Mouse (Mus musculus): ENCODE data around the gene Tmem121. TPM values are rescaled to one million over a fixed set of nuclear protein-coding genes. Genes with fewer than 3 reads are reported as not detected.

Tmem121 gene
- polyA plus RNA-seq, 1 experiment from 2014 or later, result 0.39 TPM

GRCm38 (mm10) chr12:113141531-113141973, 44.2 kb upstream of the Tmem121 start:
- Histone ChIP-seq H3K9ac (ENCODE audit: low read depth, low read length) (peak overlapping the region; percentile 68; the same call in 1 of the 2 replicates), H3K9me3 (replicated peaks; ENCODE audit: control insufficient read depth, low read length) (no peaks in the 10 kb centered on the region), H3K27me3 (ENCODE audit: control insufficient read depth, insufficient read depth, low read depth, low read length) (peaks cover 41% of the 10 kb centered on the region), H3K27ac (ENCODE audit: low read length) (peak overlapping the region; percentile 70), H3K4me2 (ENCODE audit: low read depth, low read length) (peak overlapping the region; percentile 96), H3K36me3 (ENCODE audit: control insufficient read depth, insufficient read depth) (no peaks in the 10 kb centered on the region), H3K4me3 (ENCODE audit: low read depth, low read length) (peak overlapping the region; percentile 73), H3K4me1 (ENCODE audit: control insufficient read depth, low read depth, low read length) (peaks cover 36% of the 10 kb centered on the region)
- ATAC-seq (ENCODE audit: low read depth), result no peak
- 35% methylated on average over 8 of the region's 8 CpGs for WGBS (ENCODE audit: insufficient replicate concordance)

- ATAC-seq (ENCODE audit: low read depth), result peak; percentile 1; the same call in 1 of the 2 replicates
- 20% methylated on average over 15 of the region's 15 CpGs for WGBS (ENCODE audit: insufficient replicate concordance)
These were observed 43.4 kb upstream of the Tmem121 start for GRCm38 (mm10) chr12:113142021-113142975.

DNA sequence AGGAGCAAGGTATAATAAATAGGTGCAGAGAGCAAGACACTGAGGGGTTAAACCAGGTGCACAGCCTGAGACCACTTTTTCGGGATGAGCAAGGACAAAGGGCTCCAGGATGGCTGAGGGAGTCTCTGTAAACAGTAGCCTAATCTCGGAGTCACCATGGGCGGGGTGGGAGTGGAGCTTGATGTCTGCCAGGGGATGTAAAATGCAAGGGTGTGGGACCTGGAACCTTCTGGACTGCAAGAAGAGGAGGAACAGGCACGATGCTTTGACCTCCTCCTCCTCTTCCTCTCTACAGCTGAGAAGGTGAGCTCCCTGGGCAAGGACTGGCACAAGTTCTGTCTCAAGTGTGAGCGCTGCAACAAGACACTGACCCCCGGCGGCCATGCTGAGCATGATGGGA, 42.6 kb upstream of the Tmem121 start:
- no peak for ATAC-seq (ENCODE audit: low read depth)
- Histone ChIP-seq H3K4me1 (ENCODE audit: control insufficient read depth, low read depth, low read length) (peaks cover 48% of the 10 kb centered on the region), H3K9me3 (replicated peaks; ENCODE audit: control insufficient read depth, low read length) (no peaks in the 10 kb centered on the region), H3K27ac (ENCODE audit: low read length) (no peak overlapping the region), H3K4me2 (ENCODE audit: low read depth, low read length) (no peak overlapping the region; the same call in 1 of the 2 replicates), H3K27me3 (ENCODE audit: control insufficient read depth, insufficient read depth, low read depth, low read length) (peaks cover 50% of the 10 kb centered on the region), H3K36me3 (ENCODE audit: control insufficient read depth, insufficient read depth) (no peaks in the 10 kb centered on the region), H3K9ac (ENCODE audit: low read depth, low read length) (no peak overlapping the region), H3K4me3 (ENCODE audit: low read depth, low read length) (0 out of 2 replicates have a peak overlapping the region, but pooled peaks have one; percentile 1)
- 38% methylated on average over 7 of the region's 7 CpGs for WGBS (ENCODE audit: insufficient replicate concordance)

More at GRCm38 (mm10) chr12:113142021-113142975, 43.4 kb upstream of the Tmem121 start:
- H3K36me3 ChIP-seq (ENCODE audit: control insufficient read depth, insufficient read depth), result no peaks in the 10 kb centered on the region
- H3K9me3 ChIP-seq (replicated peaks; ENCODE audit: control insufficient read depth, low read length), result no peaks in the 10 kb centered on the region
- peak overlapping the region; percentile 70 for H3K27ac ChIP-seq (ENCODE audit: low read length)
- peak overlapping the region; percentile 17 for H3K4me2 ChIP-seq (ENCODE audit: low read depth, low read length)
- H3K27me3 ChIP-seq (ENCODE audit: control insufficient read depth, insufficient read depth, low read depth, low read length), result peaks cover 48% of the 10 kb centered on the region
- peak overlapping the region; percentile 30; the same call in 1 of the 2 replicates for H3K9ac ChIP-seq (ENCODE audit: low read depth, low read length)
- H3K4me1 ChIP-seq (ENCODE audit: control insufficient read depth, low read depth, low read length), result peaks cover 42% of the 10 kb centered on the region
- H3K4me3 ChIP-seq (ENCODE audit: low read depth, low read length), result peak overlapping the region; percentile 73

DNA sequence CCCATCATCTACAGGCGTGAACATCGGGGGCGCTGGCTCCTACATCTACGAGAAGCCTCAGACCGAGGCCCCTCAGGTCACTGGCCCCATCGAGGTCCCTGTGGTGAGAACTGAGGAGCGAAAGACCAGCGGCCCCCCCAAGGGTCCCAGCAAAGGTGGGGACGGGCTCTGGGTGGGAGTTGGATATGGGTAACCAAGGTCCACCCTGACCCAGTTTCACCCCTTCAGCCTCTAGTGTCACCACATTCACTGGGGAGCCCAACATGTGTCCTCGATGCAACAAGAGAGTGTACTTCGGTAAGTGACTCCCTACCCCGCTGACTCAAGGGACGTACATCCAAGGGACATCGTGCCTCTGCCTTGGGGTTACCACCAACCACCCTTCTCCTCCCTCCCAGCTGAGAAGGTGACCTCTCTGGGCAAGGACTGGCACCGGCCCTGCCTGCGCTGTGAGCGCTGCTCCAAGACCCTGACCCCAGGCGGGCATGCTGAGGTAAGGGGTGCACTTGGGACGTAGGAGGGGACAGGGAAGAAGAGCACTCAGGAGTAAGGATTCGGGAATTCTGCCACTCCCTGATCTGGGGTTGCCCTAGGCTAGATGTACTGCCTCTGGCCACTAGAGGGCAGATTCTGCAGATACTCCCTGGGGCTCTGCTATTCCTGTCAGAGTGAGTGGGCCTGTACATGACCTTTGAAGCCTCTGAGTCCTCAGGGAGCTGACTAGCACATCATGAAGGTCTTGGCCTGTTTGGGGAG, 41.6 kb upstream of the Tmem121 start:
- ATAC-seq (ENCODE audit: low read depth), result no peak
- no peak overlapping the region for H3K9ac ChIP-seq (ENCODE audit: low read depth, low read length)
- H3K4me3 ChIP-seq (ENCODE audit: low read depth, low read length), result no peak overlapping the region
- no peak overlapping the region for H3K4me2 ChIP-seq (ENCODE audit: low read depth, low read length)
- H3K27ac ChIP-seq (ENCODE audit: low read length), result no peak overlapping the region
- H3K9me3 ChIP-seq (replicated peaks; ENCODE audit: control insufficient read depth, low read length), result no peaks in the 10 kb centered on the region
- H3K4me1 ChIP-seq (ENCODE audit: control insufficient read depth, low read depth, low read length), result peaks cover 55% of the 10 kb centered on the region
- peaks cover 55% of the 10 kb centered on the region for H3K27me3 ChIP-seq (ENCODE audit: control insufficient read depth, insufficient read depth, low read depth, low read length)
- H3K36me3 ChIP-seq (ENCODE audit: control insufficient read depth, insufficient read depth), result no peaks in the 10 kb centered on the region
- WGBS (ENCODE audit: insufficient replicate concordance), result 61% methylated on average over 20 of the region's 20 CpGs

DNA sequence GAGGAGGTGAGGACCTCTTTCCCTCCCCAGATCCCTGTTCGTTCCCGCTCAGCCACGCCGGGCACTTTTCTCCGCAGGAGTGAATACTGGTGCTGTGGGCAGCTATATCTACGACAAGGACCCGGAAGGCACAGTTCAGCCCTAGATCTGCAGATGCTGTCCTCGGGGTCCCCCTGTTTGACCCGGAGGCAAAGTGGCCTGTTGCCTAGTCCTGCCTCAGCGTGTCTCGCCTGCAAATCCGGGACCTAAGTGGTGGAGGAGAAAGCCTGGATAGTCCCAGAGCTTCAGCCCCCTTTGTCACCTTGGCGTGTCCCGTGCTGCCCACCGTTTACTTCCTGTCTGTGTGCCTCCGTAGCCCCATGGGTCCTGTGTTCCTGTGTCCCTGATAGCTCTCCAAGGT, 40.8 kb upstream of the Tmem121 start:
- WGBS (ENCODE audit: insufficient replicate concordance), result 80% methylated on average over 16 of the region's 16 CpGs
- Histone ChIP-seq H3K4me2 (ENCODE audit: low read depth, low read length) (no peak overlapping the region), H3K27me3 (ENCODE audit: control insufficient read depth, insufficient read depth, low read depth, low read length) (peaks cover 52% of the 10 kb centered on the region), H3K27ac (ENCODE audit: low read length) (no peak overlapping the region), H3K4me3 (ENCODE audit: low read depth, low read length) (no peak overlapping the region), H3K4me1 (ENCODE audit: control insufficient read depth, low read depth, low read length) (peaks cover 49% of the 10 kb centered on the region), H3K36me3 (ENCODE audit: control insufficient read depth, insufficient read depth) (no peaks in the 10 kb centered on the region), H3K9me3 (replicated peaks; ENCODE audit: control insufficient read depth, low read length) (no peaks in the 10 kb centered on the region), H3K9ac (ENCODE audit: low read depth, low read length) (no peak overlapping the region)
- ATAC-seq (ENCODE audit: low read depth), result no peak

DNA sequence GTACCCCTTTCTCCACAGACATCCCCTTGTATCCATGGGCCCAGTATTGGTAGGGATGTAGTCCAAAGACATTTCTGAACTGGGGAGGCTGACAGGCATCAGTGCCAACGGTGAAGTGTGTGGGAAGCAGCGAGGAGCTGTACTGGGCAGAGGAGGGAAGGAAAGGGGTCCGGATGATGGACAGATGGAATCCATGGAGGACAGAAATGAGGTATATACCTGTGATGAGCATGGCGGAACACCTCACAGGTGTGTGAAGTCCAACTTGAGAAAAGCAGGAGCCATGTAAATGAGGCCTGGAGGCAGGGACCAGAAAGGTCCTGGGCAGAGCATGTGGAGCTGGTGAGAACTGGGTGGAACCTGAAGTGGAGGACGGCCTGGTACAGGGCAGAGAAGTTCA, 40.1 kb upstream of the Tmem121 start:
- H3K27me3 ChIP-seq (ENCODE audit: control insufficient read depth, insufficient read depth, low read depth, low read length), result peaks cover 52% of the 10 kb centered on the region
- 70% methylated on average over 5 of the region's 5 CpGs for WGBS (ENCODE audit: insufficient replicate concordance)

GRCm38 (mm10) chr12:113146112-113147057, 39.3 kb upstream of the Tmem121 start, which contains the start of gene Crip1:
Gene Crip1 (plus strand): TSS chr12:113146316.
- H3K36me3 ChIP-seq (ENCODE audit: control insufficient read depth, insufficient read depth), result no peaks in the 10 kb centered on the region
- WGBS (ENCODE audit: insufficient replicate concordance), result 13% methylated on average over 45 of the region's 45 CpGs
- H3K27me3 ChIP-seq (ENCODE audit: control insufficient read depth, insufficient read depth, low read depth, low read length), result peaks cover 52% of the 10 kb centered on the region
- no peak within 1 kb of the TSS; the same call in 1 of the 2 replicates for H3K4me3 ChIP-seq (ENCODE audit: low read depth, low read length)
- peaks cover 42% of the 10 kb centered on the region for H3K4me1 ChIP-seq (ENCODE audit: control insufficient read depth, low read depth, low read length)
- H3K9ac ChIP-seq (ENCODE audit: low read depth, low read length), result no peak within 1 kb of the TSS
- H3K4me2 ChIP-seq (ENCODE audit: low read depth, low read length), result peak within 1 kb of the TSS; percentile 15
- no peaks in the 10 kb centered on the region for H3K9me3 ChIP-seq (replicated peaks; ENCODE audit: control insufficient read depth, low read length)
- no peak within 1 kb of the TSS for H3K27ac ChIP-seq (ENCODE audit: low read length)
- peak; percentile 16 for ATAC-seq (ENCODE audit: low read depth)

More for the DNA sequence above, 40.1 kb upstream of the Tmem121 start:
- Histone ChIP-seq H3K4me3 (ENCODE audit: low read depth, low read length) (no peak overlapping the region), H3K9ac (ENCODE audit: low read depth, low read length) (no peak overlapping the region), H3K9me3 (replicated peaks; ENCODE audit: control insufficient read depth, low read length) (no peaks in the 10 kb centered on the region), H3K27ac (ENCODE audit: low read length) (no peak overlapping the region), H3K4me1 (ENCODE audit: control insufficient read depth, low read depth, low read length) (peaks cover 42% of the 10 kb centered on the region), H3K36me3 (ENCODE audit: control insufficient read depth, insufficient read depth) (no peaks in the 10 kb centered on the region), H3K4me2 (ENCODE audit: low read depth, low read length) (no peak overlapping the region)
- ATAC-seq (ENCODE audit: low read depth), result no peak

DNA sequence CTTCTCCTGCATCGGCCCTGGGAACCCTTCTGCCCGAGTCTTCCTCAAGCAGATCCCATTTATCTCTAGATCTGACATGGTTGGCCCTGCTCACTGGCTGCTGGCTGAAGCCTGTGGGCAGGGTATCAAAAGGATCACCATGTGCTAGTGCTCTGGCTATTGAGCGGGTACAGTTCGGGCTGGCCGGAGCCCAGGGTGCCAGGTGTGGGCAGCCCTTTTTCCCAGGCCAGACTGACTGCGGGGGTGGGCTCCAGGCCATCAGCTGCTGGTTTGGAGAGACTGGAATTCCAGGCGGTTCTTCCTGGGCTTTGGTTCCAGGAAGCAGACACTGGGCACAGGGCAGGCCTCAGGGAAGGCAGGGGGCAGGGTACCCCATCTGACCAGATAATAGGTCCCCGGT, 38.2 kb upstream of the Tmem121 start:
- WGBS (ENCODE audit: insufficient replicate concordance), result 60% methylated on average over 8 of the region's 8 CpGs
- no peak overlapping the region for H3K4me3 ChIP-seq (ENCODE audit: low read depth, low read length)
- H3K27me3 ChIP-seq (ENCODE audit: control insufficient read depth, insufficient read depth, low read depth, low read length), result peaks cover 51% of the 10 kb centered on the region
- H3K36me3 ChIP-seq (ENCODE audit: control insufficient read depth, insufficient read depth), result no peaks in the 10 kb centered on the region
- H3K4me2 ChIP-seq (ENCODE audit: low read depth, low read length), result no peak overlapping the region
- ATAC-seq (ENCODE audit: low read depth), result no peak
- H3K9ac ChIP-seq (ENCODE audit: low read depth, low read length), result no peak overlapping the region
- H3K9me3 ChIP-seq (replicated peaks; ENCODE audit: control insufficient read depth, low read length), result no peaks in the 10 kb centered on the region
- peaks cover 52% of the 10 kb centered on the region for H3K4me1 ChIP-seq (ENCODE audit: control insufficient read depth, low read depth, low read length)
- H3K27ac ChIP-seq (ENCODE audit: low read length), result no peak overlapping the region
